Mouse (Mus musculus): ENCODE measurements around the gene Susd2.
A peak's percentile ranks its signal among the peaks of the same experiment; 100 is the strongest.

Gene Susd2

GRCm38 (mm10) chr10:75654053-75654452, 10.2 kb upstream of the Susd2 start:
- DNase-seq (ENCODE audit: extremely low spot score) = no peak

- no peak for DNase-seq (ENCODE audit: extremely low spot score)
Measured at GRCm38 (mm10) chr10:75651381-75652068, 7.7 kb upstream of the Susd2 start.

GRCm38 (mm10) chr10:75650306-75650902, 6.6 kb upstream of the Susd2 start:
- DNase-seq (ENCODE audit: extremely low spot score) = no peak

- DNase-seq (ENCODE audit: extremely low spot score) = no peak
Measured at GRCm38 (mm10) chr10:75649406-75649995, 5.7 kb upstream of the Susd2 start.

- DNase-seq (ENCODE audit: extremely low spot score) = no peak
Measured at GRCm38 (mm10) chr10:75649001-75649400, 5.2 kb upstream of the Susd2 start.

GRCm38 (mm10) chr10:75648091-75648490, 4.3 kb upstream of the Susd2 start:
- DNase-seq (ENCODE audit: extremely low spot score) = no peak

- DNase-seq (ENCODE audit: extremely low spot score) = no peak
Measured at GRCm38 (mm10) chr10:75647362-75647761, 3.6 kb upstream of the Susd2 start.

GRCm38 (mm10) chr10:75646406-75646805, 2.6 kb upstream of the Susd2 start:
- no peak for DNase-seq (ENCODE audit: extremely low spot score)

- no peak for DNase-seq (ENCODE audit: extremely low spot score)
Measured at GRCm38 (mm10) chr10:75645616-75646015, 1.8 kb upstream of the Susd2 start.

GRCm38 (mm10) chr10:75642891-75643290, 917 bp downstream of the Susd2 start:
- no peak for DNase-seq (ENCODE audit: extremely low spot score)

- DNase-seq (ENCODE audit: extremely low spot score) = no peak
Measured at GRCm38 (mm10) chr10:75642436-75642835, 1.4 kb downstream of the Susd2 start.

- DNase-seq (ENCODE audit: extremely low spot score) = no peak
Measured at GRCm38 (mm10) chr10:75641721-75642222, 2.0 kb downstream of the Susd2 start.

GRCm38 (mm10) chr10:75637711-75638110, 6.1 kb downstream of the Susd2 start:
- no peak for DNase-seq (ENCODE audit: extremely low spot score)

- DNase-seq (ENCODE audit: extremely low spot score) = no peak
Measured at GRCm38 (mm10) chr10:75636084-75636786, 7.6 kb downstream of the Susd2 start.

GRCm38 (mm10) chr10:75635693-75636055, 8.1 kb downstream of the Susd2 start:
- DNase-seq (ENCODE audit: extremely low spot score) = peak; percentile 84

GRCm38 (mm10) chr10:75635019-75635692, 8.7 kb downstream of the Susd2 start:
- no peak for DNase-seq (ENCODE audit: extremely low spot score)

GRCm38 (mm10) chr10:75634610-75635009, 9.2 kb downstream of the Susd2 start:
- DNase-seq (ENCODE audit: extremely low spot score) = no peak

- DNase-seq (ENCODE audit: extremely low spot score) = no peak
Measured at GRCm38 (mm10) chr10:75633576-75634139, 10.2 kb downstream of the Susd2 start.

- DNase-seq (ENCODE audit: extremely low spot score) = no peak
Measured at GRCm38 (mm10) chr10:75633048-75633447, 10.8 kb downstream of the Susd2 start.

- no peak for DNase-seq (ENCODE audit: extremely low spot score)
Measured at GRCm38 (mm10) chr10:75632633-75633032, 11.2 kb downstream of the Susd2 start.

- no peak for DNase-seq (ENCODE audit: extremely low spot score)
Measured at GRCm38 (mm10) chr10:75627490-75627889, 16.3 kb downstream of the Susd2 start.

GRCm38 (mm10) chr10:75626991-75627390, 16.8 kb downstream of the Susd2 start:
- DNase-seq (ENCODE audit: extremely low spot score) = no peak

All from embryo, embryonic 9.5 days (tissue).